Mouse (Mus musculus) liver, adult 2 months (tissue): ENCODE measurements around the gene Krtap1-5.

ENCODE experiments used
- CTCF ChIP-seq: fragments of 200-500 bp; IDR thresholded peaks from 2 replicates; pipeline ENCODE4 v1.5.1; 2011; ENCODE audit warnings: low read depth, low read length, control low read depth
- POLR2A ChIP-seq: fragments of 200-500 bp; IDR thresholded peaks from 2 replicates; pipeline ENCODE4 v1.6.1; 2011; ENCODE audit warnings: low read length, control low read depth; ENCODE audit not compliant: insufficient read depth; ENCODE audit errors: extremely low read depth

GRCm38 (mm10) chr11:99585096-99585495 lies 4.3 kb upstream of the Krtap1-5 start:
- no peak for TF ChIP-seq CTCF
- no peak for TF ChIP-seq POLR2A
